Mouse (Mus musculus): ENCODE data around the gene Lrpprc.

Gene Lrpprc

GRCm38 (mm10) chr17:84672376-84673369 lies 117.9 kb downstream of the Lrpprc start:
- no peak for DNase-seq (ENCODE audit: low spot score in 2 of 2)

- no peak for DNase-seq (ENCODE audit: low spot score in 2 of 2)
Observed at GRCm38 (mm10) chr17:84667848-84668247, 122.7 kb downstream of the Lrpprc start.

DNA sequence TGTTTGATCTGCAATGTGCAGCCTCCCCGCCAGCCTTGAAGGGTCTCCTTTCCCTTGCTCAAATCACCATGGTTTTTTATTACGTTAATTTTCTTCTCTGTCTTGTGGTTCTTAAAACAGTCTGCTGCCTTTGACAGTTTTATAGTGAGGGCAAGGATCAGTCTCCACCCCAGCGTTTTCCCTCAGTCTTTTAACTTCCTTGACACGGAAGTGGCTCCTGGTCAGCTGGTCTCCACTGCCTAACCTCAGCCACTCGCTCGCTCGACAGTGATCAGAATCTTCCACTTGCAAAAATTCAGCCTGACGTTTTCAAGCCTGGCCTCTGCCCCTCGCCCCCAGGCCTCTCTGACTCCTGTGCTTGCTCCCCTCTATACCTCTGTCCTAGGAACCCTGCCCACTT lies 124.9 kb downstream of the Lrpprc start:
- DNase-seq (ENCODE audit: low spot score in 2 of 2): no peak

DNA sequence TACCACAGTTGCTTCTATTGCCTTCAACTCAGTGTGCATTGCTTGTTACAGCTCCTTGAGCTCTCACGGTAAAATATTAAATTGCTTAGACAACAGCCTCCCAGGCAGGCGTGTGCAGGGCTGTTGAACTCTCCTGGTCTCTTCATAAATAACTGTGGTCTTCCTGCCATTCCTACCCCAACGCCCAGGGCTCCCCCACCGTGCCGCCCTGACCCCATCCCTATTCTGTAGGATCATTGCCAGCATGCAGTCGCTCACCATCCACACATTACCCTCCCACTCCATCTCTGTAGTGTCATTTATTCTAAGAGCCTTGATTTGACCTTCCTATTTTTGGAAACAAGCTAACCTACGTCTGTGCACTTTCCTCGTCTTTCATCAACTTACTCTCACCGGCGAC lies 125.5 kb downstream of the Lrpprc start:
- no peak for DNase-seq (ENCODE audit: low spot score in 2 of 2)

GRCm38 (mm10) chr17:84658951-84659350 lies 131.6 kb downstream of the Lrpprc start:
- DNase-seq (ENCODE audit: low spot score in 2 of 2): no peak

DNA sequence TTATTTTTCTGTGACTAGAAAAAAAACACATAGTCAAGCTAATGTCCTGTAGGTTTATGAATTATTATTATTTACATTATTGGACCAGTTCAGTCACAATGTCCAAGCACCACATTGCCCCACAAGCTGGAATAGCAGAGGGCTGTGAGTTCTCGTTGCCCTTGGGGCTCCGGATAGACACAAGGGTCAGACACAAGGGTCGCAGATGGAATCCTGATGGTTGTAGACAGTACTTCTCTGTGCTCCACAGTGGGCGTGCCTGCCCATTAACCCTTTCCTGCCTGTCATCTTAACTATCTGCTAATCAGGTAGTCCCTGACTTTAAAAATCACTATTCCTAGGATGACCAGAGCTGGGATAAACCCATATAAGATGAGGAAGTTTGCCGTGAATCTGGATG lies 132.4 kb downstream of the Lrpprc start:
- no peak for DNase-seq (ENCODE audit: low spot score in 2 of 2)

- no peak for DNase-seq (ENCODE audit: low spot score in 2 of 2)
Observed at GRCm38 (mm10) chr17:84657782-84658181, 132.8 kb downstream of the Lrpprc start.

DNA sequence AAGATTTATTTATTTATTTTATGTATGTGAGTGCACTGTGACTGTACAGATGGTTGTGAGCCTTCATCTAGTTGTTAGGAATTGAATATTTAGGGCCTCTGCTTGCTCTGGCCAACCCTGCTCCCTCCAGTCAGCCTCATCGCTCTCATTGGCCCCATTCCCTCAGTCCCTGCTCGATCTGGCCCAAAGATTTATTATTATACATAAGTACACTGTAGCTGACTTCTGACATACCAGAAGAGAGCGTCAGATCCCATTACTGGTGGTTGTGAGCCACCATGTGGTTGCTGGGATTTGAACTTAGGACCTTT lies 133.2 kb downstream of the Lrpprc start:
- no peak for DNase-seq (ENCODE audit: low spot score in 2 of 2)

- DNase-seq (ENCODE audit: low spot score in 2 of 2): no peak
Observed at GRCm38 (mm10) chr17:84656653-84657421, 133.8 kb downstream of the Lrpprc start.

- no peak for DNase-seq (ENCODE audit: low spot score in 2 of 2)
Observed at GRCm38 (mm10) chr17:84656205-84656604, 134.4 kb downstream of the Lrpprc start.
